Mouse (Mus musculus) kidney, embryonic 14.5 days (tissue): ENCODE data around the gene Ddi2. TPM values are rescaled to one million over a fixed set of nuclear protein-coding genes. Genes with fewer than 3 reads are reported as not detected.

ENCODE experiments used
- ATAC-seq: fragments of 200-750 bp; cut with Nextera tagmentation; 2 replicates; pipeline ENCODE4 v1.8.0; 2017; ENCODE audit warnings: moderate number of reproducible peaks, mild to moderate bottlenecking, moderate TSS enrichment, moderate library complexity; ENCODE audit not compliant: low FRiP score, low TSS enrichment
- H3K27ac ChIP-seq: fragments of 300-500 bp; sonication (generic); 2 replicates; pipeline ENCODE4 v1.5.1; 2014; ENCODE audit warnings: low read depth, mild to moderate bottlenecking, low read length, moderate library complexity, mixed read lengths
- H3K27me3 ChIP-seq: fragments of 300-500 bp; sonication (generic); 2 replicates; pipeline ENCODE4 v1.6.1; 2014; ENCODE audit warnings: mild to moderate bottlenecking, low read length; ENCODE audit not compliant: control insufficient read depth, insufficient read depth
- H3K36me3 ChIP-seq: fragments of 300-500 bp; sonication (generic); 2 replicates; pipeline ENCODE4 v1.6.1; 2014; ENCODE audit warnings: low read length, mixed read lengths; ENCODE audit not compliant: control insufficient read depth, insufficient read depth
- H3K4me1 ChIP-seq: fragments of 300-500 bp; sonication (generic); 2 replicates; pipeline ENCODE4 v1.6.1; 2014; ENCODE audit warnings: low read length, mixed read lengths; ENCODE audit not compliant: control insufficient read depth, insufficient read depth
- H3K4me2 ChIP-seq: fragments of 300-500 bp; sonication (generic); replicated peaks from 2 replicates; pipeline ENCODE4 v1.6.1; 2014; ENCODE audit warnings: low read depth, mild to moderate bottlenecking, low read length
- H3K4me3 ChIP-seq: fragments of 300-500 bp; sonication (generic); 2 replicates; pipeline ENCODE4 v1.5.1; 2014; ENCODE audit warnings: mild to moderate bottlenecking, low read length
- H3K9ac ChIP-seq: fragments of 300-500 bp; sonication (generic); 2 replicates; pipeline ENCODE4 v1.6.1; 2014; ENCODE audit warnings: low read depth, mild to moderate bottlenecking, low read length, moderate library complexity
- H3K9me3 ChIP-seq: fragments of 300-500 bp; sonication (generic); 2 replicates; pipeline ENCODE4 v1.6.1; 2016; ENCODE audit warnings: low read length; ENCODE audit not compliant: control insufficient read depth
- WGBS: fragments of 180-500 bp; shearing (Covaris S2); extraction: QIAGEN DNeasy Blood & Tissue Kit; methylation state at CpG from one replicate; pipeline ENCODE4 v1.1.7; 2014; 5-methylcytosine and 5-hydroxymethylcytosine counted together
- polyA plus RNA-seq: library from polyadenylated mRNA; unstranded; fragments of >200 nt; fragmentation: Nextera tagmentation; extraction: Ambion mirVana; gene quantifications from 2 replicates; pipeline ENCODE4 v1.2.1, GENCODE M21; 2014

Gene Ddi2
- polyA plus RNA-seq, 1 experiment from 2014 or later = 20.6 TPM

- Histone ChIP-seq H3K27ac (no peak overlapping the region), H3K27me3 (no peaks in the 10 kb centered on the region), H3K9me3 (no peaks in the 10 kb centered on the region), H3K4me1 (no peaks in the 10 kb centered on the region), H3K36me3 (peaks cover 36% of the 10 kb centered on the region; the same call in 1 of the 2 replicates), H3K9ac (no peak overlapping the region), H3K4me3 (no peak overlapping the region), H3K4me2 (no peak overlapping the region)
- ATAC-seq = no peak
- 93% methylated on average over 6 of the region's 6 CpGs for WGBS
Measured at GRCm38 (mm10) chr4:141658846-141659484, 64.3 kb downstream of the Ddi2 start.

DNA sequence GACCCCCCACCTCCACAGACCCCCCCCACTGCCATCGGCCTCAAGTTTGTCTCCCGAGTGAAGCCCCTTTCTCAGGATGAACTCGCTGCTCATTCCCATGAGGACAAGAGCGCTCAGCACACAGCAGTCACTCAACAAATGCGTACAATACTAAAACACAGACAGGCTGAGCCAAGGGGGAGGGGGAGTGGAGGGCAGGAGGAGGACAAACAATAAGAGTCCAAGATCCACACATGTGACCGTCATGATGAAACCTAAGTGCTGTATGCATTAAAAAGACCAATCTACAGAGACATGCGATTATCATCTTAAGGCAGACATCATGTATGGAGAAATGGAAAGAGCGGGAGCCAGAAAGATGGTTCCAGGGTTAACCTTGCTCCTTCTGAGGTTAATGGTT lies 66.3 kb downstream of the Ddi2 start:
- 87% methylated on average over 8 of the region's 8 CpGs for WGBS
- Histone ChIP-seq H3K9ac (no peak overlapping the region), H3K36me3 (peaks cover 39% of the 10 kb centered on the region; the same call in 1 of the 2 replicates), H3K9me3 (no peaks in the 10 kb centered on the region), H3K27me3 (no peaks in the 10 kb centered on the region), H3K4me1 (no peaks in the 10 kb centered on the region), H3K4me3 (no peak overlapping the region), H3K4me2 (no peak overlapping the region), H3K27ac (no peak overlapping the region)
- ATAC-seq = no peak

- ATAC-seq = no peak
- Histone ChIP-seq H3K27ac (no peak overlapping the region), H3K9ac (no peak overlapping the region), H3K4me3 (no peak overlapping the region), H3K4me1 (no peaks in the 10 kb centered on the region), H3K4me2 (no peak overlapping the region), H3K36me3 (peaks cover 36% of the 10 kb centered on the region; the same call in 1 of the 2 replicates), H3K27me3 (no peaks in the 10 kb centered on the region), H3K9me3 (no peaks in the 10 kb centered on the region)
- WGBS = 81% methylated on average over 12 of the region's 12 CpGs
Measured at GRCm38 (mm10) chr4:141655908-141656608, 67.2 kb downstream of the Ddi2 start.

- no peak for ATAC-seq
- Histone ChIP-seq H3K9me3 (no peaks in the 10 kb centered on the region), H3K36me3 (peaks cover 21% of the 10 kb centered on the region; the same call in 1 of the 2 replicates), H3K4me1 (no peaks in the 10 kb centered on the region), H3K27ac (no peak overlapping the region), H3K4me3 (no peak overlapping the region), H3K27me3 (no peaks in the 10 kb centered on the region), H3K4me2 (no peak overlapping the region), H3K9ac (no peak overlapping the region)
- 92% methylated on average over 6 of the region's 6 CpGs for WGBS
Measured at GRCm38 (mm10) chr4:141654509-141654908, 68.7 kb downstream of the Ddi2 start.

DNA sequence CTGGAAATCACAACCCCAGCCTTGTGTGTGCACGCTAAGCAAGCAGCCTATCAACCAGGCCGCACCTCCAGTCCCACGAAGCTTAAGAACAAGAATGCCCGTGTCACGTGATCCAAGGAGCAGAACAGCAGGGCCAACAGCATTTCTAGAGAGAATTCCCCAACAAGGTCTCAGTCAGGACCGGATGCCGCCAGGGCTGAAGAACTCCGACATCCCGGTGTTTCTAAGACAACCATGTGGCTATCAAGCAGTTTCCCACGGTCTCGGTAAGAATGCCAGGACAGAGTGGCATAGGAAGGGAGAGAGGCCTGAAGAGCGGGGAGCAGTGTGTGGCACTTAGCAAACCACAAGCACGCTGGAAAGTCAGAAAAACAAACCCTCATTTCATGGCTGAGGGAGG lies 69.4 kb downstream of the Ddi2 start:
- Histone ChIP-seq H3K9ac (no peak overlapping the region), H3K27me3 (no peaks in the 10 kb centered on the region), H3K27ac (no peak overlapping the region), H3K4me1 (no peaks in the 10 kb centered on the region), H3K36me3 (peaks cover 14% of the 10 kb centered on the region; the same call in 1 of the 2 replicates), H3K9me3 (no peaks in the 10 kb centered on the region), H3K4me3 (no peak overlapping the region), H3K4me2 (no peak overlapping the region)
- WGBS = 92% methylated on average over 13 of the region's 13 CpGs
- ATAC-seq = no peak

DNA sequence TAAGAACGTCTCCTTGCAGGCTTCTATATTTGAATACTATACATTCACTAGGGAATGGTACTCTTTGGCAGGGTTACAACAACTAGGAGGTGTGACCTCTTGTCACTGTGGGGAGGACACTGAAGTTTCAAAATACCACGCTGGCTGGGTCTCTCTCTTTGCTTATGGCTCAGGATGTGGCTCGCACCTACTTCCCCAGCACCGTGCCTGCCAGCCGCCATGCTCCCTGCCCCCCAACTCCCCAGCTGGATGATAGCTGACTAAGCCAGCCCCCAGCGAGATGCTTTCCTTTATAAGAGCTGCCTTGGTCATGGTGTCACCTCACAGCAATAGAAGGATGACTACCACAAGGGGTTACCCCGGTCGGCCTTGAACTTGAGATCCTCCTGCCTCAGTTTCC lies 70.2 kb downstream of the Ddi2 start:
- 92% methylated on average over 8 of the region's 8 CpGs for WGBS
- H3K9me3 ChIP-seq = no peaks in the 10 kb centered on the region
- no peak overlapping the region for H3K9ac ChIP-seq
- peaks cover 13% of the 10 kb centered on the region; the same call in 1 of the 2 replicates for H3K36me3 ChIP-seq
- H3K4me2 ChIP-seq = no peak overlapping the region
- no peak overlapping the region for H3K27ac ChIP-seq
- no peak for ATAC-seq
- no peaks in the 10 kb centered on the region for H3K4me1 ChIP-seq
- no peaks in the 10 kb centered on the region for H3K27me3 ChIP-seq
- no peak overlapping the region for H3K4me3 ChIP-seq

GRCm38 (mm10) chr4:141651944-141652343 lies 71.3 kb downstream of the Ddi2 start:
- no peak for ATAC-seq
- 94% methylated on average over 10 of the region's 10 CpGs for WGBS
- Histone ChIP-seq H3K27ac (no peak overlapping the region), H3K4me1 (no peaks in the 10 kb centered on the region), H3K4me2 (no peak overlapping the region), H3K27me3 (no peaks in the 10 kb centered on the region), H3K4me3 (no peak overlapping the region), H3K9ac (no peak overlapping the region), H3K9me3 (no peaks in the 10 kb centered on the region), H3K36me3 (peaks cover 9% of the 10 kb centered on the region; the same call in 1 of the 2 replicates)

GRCm38 (mm10) chr4:141651286-141651685 lies 71.9 kb downstream of the Ddi2 start:
- peaks cover 8% of the 10 kb centered on the region; the same call in 1 of the 2 replicates for H3K36me3 ChIP-seq
- WGBS = 89% methylated on average over 6 of the region's 6 CpGs

GRCm38 (mm10) chr4:141649244-141649643 lies 74.0 kb downstream of the Ddi2 start:
- Histone ChIP-seq H3K27me3 (no peaks in the 10 kb centered on the region), H3K4me3 (no peak overlapping the region), H3K4me2 (no peak overlapping the region), H3K36me3 (peaks cover 5% of the 10 kb centered on the region; the same call in 1 of the 2 replicates), H3K9ac (no peak overlapping the region), H3K4me1 (no peaks in the 10 kb centered on the region), H3K27ac (no peak overlapping the region), H3K9me3 (no peaks in the 10 kb centered on the region)
- ATAC-seq = no peak
- WGBS = 71% methylated on average over 6 of the region's 6 CpGs

More at GRCm38 (mm10) chr4:141651286-141651685, 71.9 kb downstream of the Ddi2 start:
- Histone ChIP-seq H3K9ac (no peak overlapping the region), H3K4me2 (no peak overlapping the region), H3K4me3 (no peak overlapping the region), H3K27ac (no peak overlapping the region), H3K27me3 (no peaks in the 10 kb centered on the region), H3K4me1 (no peaks in the 10 kb centered on the region), H3K9me3 (no peaks in the 10 kb centered on the region)
- ATAC-seq = no peak
